Mouse (Mus musculus): Measurements from ENCODE around the gene Ptchd4. TPM values are rescaled to one million over a fixed set of nuclear protein-coding genes. Genes with fewer than 3 reads are reported as not detected.

Ptchd4 gene
- polyA plus RNA-seq, 1 experiment from 2014 or later: 0.57 TPM

DNA sequence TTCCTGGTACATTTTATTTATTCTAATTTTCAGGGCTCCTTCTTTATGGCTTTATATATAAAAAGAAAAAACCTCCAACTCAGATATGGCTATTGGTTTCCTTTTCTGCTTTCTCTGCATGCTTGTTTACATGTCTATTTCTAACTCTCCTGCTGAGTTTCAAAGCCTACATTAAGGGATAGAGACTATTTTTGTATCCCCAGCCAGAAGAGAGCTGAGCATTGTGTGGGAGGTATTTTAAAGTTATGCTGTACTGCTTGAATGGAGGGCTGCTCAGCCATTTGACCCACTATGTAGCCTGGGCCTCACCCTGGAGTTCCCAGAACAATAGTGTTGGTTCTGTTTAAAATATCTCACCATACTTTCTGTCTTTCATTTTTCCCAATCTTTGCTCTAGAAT lies 77.3 kb downstream of the Ptchd4 start:
- H3K4me3 ChIP-seq (replicated peaks; ENCODE audit: low read depth, low read length): no peak overlapping the region
- H3K27ac ChIP-seq: no peak overlapping the region
- H3K9ac ChIP-seq (ENCODE audit: low read depth, low read length): no peak overlapping the region
- no peak for TF ChIP-seq CTCF (IDR thresholded peaks at IDR 0.05; ENCODE audit: low read depth)
- DNase-seq (ENCODE audit: low spot score) (no peak), ATAC-seq (replicated peaks; ENCODE audit: low FRiP score, low read depth) (no peak)
- no peaks in the 10 kb centered on the region for H3K36me3 ChIP-seq (ENCODE audit: insufficient read depth, low read length)
- no peaks in the 10 kb centered on the region for H3K9me3 ChIP-seq (replicated peaks; ENCODE audit: low read length)
- H3K4me1 ChIP-seq (replicated peaks; ENCODE audit: insufficient read depth, low read length): no peaks in the 10 kb centered on the region
- no peak overlapping the region for H3K4me2 ChIP-seq (ENCODE audit: low read length)
- no peaks in the 10 kb centered on the region for H3K27me3 ChIP-seq (ENCODE audit: insufficient read depth, low read length)

DNA sequence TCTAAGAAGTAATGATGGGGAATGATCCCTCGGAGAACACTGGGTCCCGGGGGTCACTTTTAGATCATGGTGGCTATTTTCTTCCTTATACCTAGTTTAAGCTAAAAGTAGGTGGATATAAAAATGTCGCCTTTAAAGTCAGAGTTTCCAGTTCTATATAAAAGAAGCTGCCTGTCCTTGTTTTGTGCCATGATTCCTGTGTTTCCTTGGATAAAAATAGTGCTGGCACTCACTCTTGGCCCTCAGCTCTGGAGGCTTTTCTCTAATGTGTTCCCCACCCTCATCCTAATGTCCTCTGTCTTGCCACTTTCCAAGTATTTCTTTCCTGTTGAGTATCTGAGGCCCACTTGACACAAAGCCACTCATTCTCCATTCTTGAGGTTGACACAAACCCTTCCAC lies 79.6 kb downstream of the Ptchd4 start:
- no peaks in the 10 kb centered on the region for H3K27me3 ChIP-seq (ENCODE audit: insufficient read depth, low read length)
- DNase-seq (ENCODE audit: low spot score): no peak
- WGBS: 92% methylated on average over 3 of the region's 3 CpGs
- no peak overlapping the region for H3K27ac ChIP-seq
- no peak for ATAC-seq (replicated peaks; ENCODE audit: low FRiP score, low read depth)
- no peak for TF ChIP-seq CTCF (IDR thresholded peaks at IDR 0.05; ENCODE audit: low read depth)
- no peaks in the 10 kb centered on the region for H3K36me3 ChIP-seq (ENCODE audit: insufficient read depth, low read length)
- H3K4me3 ChIP-seq (replicated peaks; ENCODE audit: low read depth, low read length): no peak overlapping the region
- H3K9ac ChIP-seq (ENCODE audit: low read depth, low read length): no peak overlapping the region
- no peaks in the 10 kb centered on the region for H3K9me3 ChIP-seq (replicated peaks; ENCODE audit: low read length)
- no peak overlapping the region for H3K4me2 ChIP-seq (ENCODE audit: low read length)
- no peaks in the 10 kb centered on the region for H3K4me1 ChIP-seq (replicated peaks; ENCODE audit: insufficient read depth, low read length)

DNA sequence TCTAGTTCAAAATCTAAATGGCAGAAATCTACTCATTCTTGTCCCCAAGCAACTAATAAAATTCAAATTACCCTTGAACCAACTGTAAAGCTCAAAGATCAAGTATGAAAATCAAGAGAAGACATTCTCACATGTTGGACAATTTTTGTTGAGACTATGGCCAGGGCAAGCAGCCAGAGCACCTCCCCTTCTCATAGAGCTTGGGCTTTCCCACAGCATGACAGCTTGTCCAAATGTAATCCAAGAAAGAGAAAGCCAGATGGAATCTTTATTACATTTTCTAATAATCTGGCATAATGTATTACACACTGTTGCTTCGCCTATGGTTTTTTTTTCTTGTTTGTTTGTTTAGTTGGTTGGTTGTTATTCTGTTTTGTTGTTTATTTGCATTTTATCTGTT lies 102.7 kb downstream of the Ptchd4 start:
- H3K4me3 ChIP-seq (replicated peaks; ENCODE audit: low read depth, low read length): no peak overlapping the region
- H3K27me3 ChIP-seq (ENCODE audit: insufficient read depth, low read length): no peaks in the 10 kb centered on the region
- no peaks in the 10 kb centered on the region for H3K9me3 ChIP-seq (replicated peaks; ENCODE audit: low read length)
- no peak overlapping the region for H3K27ac ChIP-seq
- H3K36me3 ChIP-seq (ENCODE audit: insufficient read depth, low read length): no peaks in the 10 kb centered on the region
- H3K4me2 ChIP-seq (ENCODE audit: low read length): no peak overlapping the region
- ATAC-seq (replicated peaks; ENCODE audit: low FRiP score, low read depth) (no peak), DNase-seq (ENCODE audit: low spot score) (no peak)
- H3K9ac ChIP-seq (ENCODE audit: low read depth, low read length): no peak overlapping the region
- WGBS: 83% methylated on average over 1 of the region's 1 CpGs
- no peak for TF ChIP-seq CTCF (IDR thresholded peaks at IDR 0.05; ENCODE audit: low read depth)
- H3K4me1 ChIP-seq (replicated peaks; ENCODE audit: insufficient read depth, low read length): no peaks in the 10 kb centered on the region

DNA sequence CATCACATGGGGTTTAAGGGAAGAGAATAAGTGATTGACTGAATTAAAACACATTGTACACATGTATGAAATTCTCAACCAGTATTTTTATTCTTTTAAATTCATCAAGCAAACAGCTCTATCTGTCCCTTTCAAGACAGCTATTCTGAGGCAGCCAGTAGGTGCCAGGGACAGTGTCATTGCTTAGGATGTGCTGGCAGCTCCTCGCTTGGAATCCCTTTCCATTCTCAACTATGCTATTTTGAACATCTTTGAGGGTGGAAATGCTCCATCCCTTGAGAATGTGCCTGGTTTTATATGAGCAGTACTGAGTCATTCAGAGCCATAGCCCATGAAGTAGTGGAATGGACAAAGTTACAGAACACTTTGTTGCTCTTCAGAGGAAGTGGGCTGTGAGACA lies 112.2 kb downstream of the Ptchd4 start:
- DNase-seq (ENCODE audit: low spot score): no peak
- WGBS: 84% methylated on average over 1 of the region's 1 CpGs

DNA sequence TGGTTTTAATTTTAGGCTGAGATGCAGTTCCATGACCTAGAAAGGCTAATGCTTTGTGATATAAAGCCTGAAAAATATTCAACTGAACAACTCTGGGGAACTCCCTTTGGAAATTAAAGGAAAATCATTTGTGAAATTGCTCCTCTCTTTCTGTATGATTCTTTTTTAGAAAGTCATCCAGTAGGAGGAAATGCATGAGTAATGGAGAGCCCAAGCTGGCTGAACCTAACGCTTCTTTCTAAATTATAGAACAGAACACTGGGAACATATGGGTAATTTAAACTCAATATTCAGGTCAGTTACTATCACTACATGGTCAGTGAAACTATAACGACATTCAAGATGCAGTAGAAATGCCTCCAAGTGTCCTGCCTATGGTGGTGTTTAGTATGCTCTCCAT lies 114.6 kb downstream of the Ptchd4 start:
- Histone ChIP-seq H3K4me1 (replicated peaks; ENCODE audit: insufficient read depth, low read length) (no peaks in the 10 kb centered on the region), H3K4me3 (replicated peaks; ENCODE audit: low read depth, low read length) (no peak overlapping the region), H3K27ac (no peak overlapping the region), H3K27me3 (ENCODE audit: insufficient read depth, low read length) (no peaks in the 10 kb centered on the region), H3K4me2 (ENCODE audit: low read length) (no peak overlapping the region), H3K9me3 (replicated peaks; ENCODE audit: low read length) (no peaks in the 10 kb centered on the region), H3K36me3 (ENCODE audit: insufficient read depth, low read length) (no peaks in the 10 kb centered on the region), H3K9ac (ENCODE audit: low read depth, low read length) (no peak overlapping the region)
- 94% methylated on average over 2 of the region's 2 CpGs for WGBS
- DNase-seq (ENCODE audit: low spot score) (no peak), ATAC-seq (replicated peaks; ENCODE audit: low FRiP score, low read depth) (no peak)
- no peak for TF ChIP-seq CTCF (IDR thresholded peaks at IDR 0.05; ENCODE audit: low read depth)

More for the DNA sequence above, 112.2 kb downstream of the Ptchd4 start:
- Histone ChIP-seq H3K36me3 (ENCODE audit: insufficient read depth, low read length) (no peaks in the 10 kb centered on the region), H3K4me3 (replicated peaks; ENCODE audit: low read depth, low read length) (no peak overlapping the region), H3K9ac (ENCODE audit: low read depth, low read length) (no peak overlapping the region), H3K4me1 (replicated peaks; ENCODE audit: insufficient read depth, low read length) (no peaks in the 10 kb centered on the region), H3K27ac (no peak overlapping the region), H3K27me3 (ENCODE audit: insufficient read depth, low read length) (no peaks in the 10 kb centered on the region), H3K9me3 (replicated peaks; ENCODE audit: low read length) (no peaks in the 10 kb centered on the region), H3K4me2 (ENCODE audit: low read length) (no peak overlapping the region)
- no peak for TF ChIP-seq CTCF (IDR thresholded peaks at IDR 0.05; ENCODE audit: low read depth)
- ATAC-seq (replicated peaks; ENCODE audit: low FRiP score, low read depth): no peak

DNA sequence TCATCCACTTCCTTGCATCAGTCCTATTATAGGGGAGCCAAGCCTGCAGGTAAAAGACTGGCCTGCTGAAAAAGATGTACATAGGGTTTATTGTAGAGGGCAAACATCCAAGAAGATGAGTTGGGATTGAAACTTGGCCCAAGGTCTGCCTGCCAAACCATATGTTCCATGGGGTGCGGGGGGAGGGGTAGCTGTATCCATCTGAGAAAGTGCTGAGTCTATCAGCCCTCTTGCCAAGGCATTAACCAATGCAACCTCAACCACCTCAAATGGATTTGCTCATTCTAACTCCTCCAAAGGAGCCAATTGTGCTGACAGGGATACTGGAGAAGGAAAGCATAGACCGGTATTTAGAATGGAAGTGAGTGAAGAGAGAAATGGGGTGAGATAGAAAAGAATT lies 136.5 kb downstream of the Ptchd4 start:
- H3K27me3 ChIP-seq (ENCODE audit: insufficient read depth, low read length): no peaks in the 10 kb centered on the region
- ATAC-seq (replicated peaks; ENCODE audit: low FRiP score, low read depth) (no peak), DNase-seq (ENCODE audit: low spot score) (no peak)
- no peaks in the 10 kb centered on the region for H3K36me3 ChIP-seq (ENCODE audit: insufficient read depth, low read length)
- H3K9ac ChIP-seq (ENCODE audit: low read depth, low read length): no peak overlapping the region
- no peak overlapping the region for H3K27ac ChIP-seq
- TF ChIP-seq CTCF (IDR thresholded peaks at IDR 0.05; ENCODE audit: low read depth): no peak
- H3K4me2 ChIP-seq (ENCODE audit: low read length): no peak overlapping the region
- 85% methylated on average over 2 of the region's 2 CpGs for WGBS
- H3K4me1 ChIP-seq (replicated peaks; ENCODE audit: insufficient read depth, low read length): no peaks in the 10 kb centered on the region
- H3K4me3 ChIP-seq (replicated peaks; ENCODE audit: low read depth, low read length): no peak overlapping the region
- H3K9me3 ChIP-seq (replicated peaks; ENCODE audit: low read length): no peaks in the 10 kb centered on the region

DNA sequence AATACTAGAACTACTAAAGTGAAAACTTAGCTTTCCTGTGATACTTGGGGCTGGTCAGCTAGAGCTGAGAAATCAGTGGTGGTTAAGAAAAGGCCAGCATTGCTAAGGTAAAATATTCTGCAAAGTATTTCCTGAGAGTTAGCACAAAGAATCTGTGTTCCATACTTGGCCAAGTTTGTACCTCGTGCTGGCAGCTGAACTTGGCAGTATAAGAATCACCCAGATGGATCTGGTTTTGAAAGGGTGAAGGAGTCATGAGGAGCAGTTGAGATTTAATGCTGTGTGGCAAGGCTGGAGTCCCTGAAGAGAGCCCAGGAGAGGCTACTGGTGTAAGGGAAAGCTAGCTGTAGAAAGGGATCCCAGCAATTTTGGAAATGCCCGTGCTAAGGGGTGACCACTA lies 140.7 kb downstream of the Ptchd4 start:
- no peaks in the 10 kb centered on the region for H3K36me3 ChIP-seq (ENCODE audit: insufficient read depth, low read length)
- no peak for TF ChIP-seq CTCF (IDR thresholded peaks at IDR 0.05; ENCODE audit: low read depth)
- H3K9ac ChIP-seq (ENCODE audit: low read depth, low read length): no peak overlapping the region
- no peaks in the 10 kb centered on the region for H3K27me3 ChIP-seq (ENCODE audit: insufficient read depth, low read length)
- ATAC-seq (replicated peaks; ENCODE audit: low FRiP score, low read depth): no peak
- DNase-seq (ENCODE audit: low spot score): no peak
- no peaks in the 10 kb centered on the region for H3K9me3 ChIP-seq (replicated peaks; ENCODE audit: low read length)
- no peak overlapping the region for H3K27ac ChIP-seq
- 68% methylated on average over 2 of the region's 2 CpGs for WGBS
- no peak overlapping the region for H3K4me2 ChIP-seq (ENCODE audit: low read length)
- no peak overlapping the region for H3K4me3 ChIP-seq (replicated peaks; ENCODE audit: low read depth, low read length)
- H3K4me1 ChIP-seq (replicated peaks; ENCODE audit: insufficient read depth, low read length): no peaks in the 10 kb centered on the region
